Mouse (Mus musculus) colon, adult 2 months (tissue): ENCODE results near the gene Gm10382. TPM values are rescaled to one million over a fixed set of nuclear protein-coding genes. Genes with fewer than 3 reads are reported as not detected.

Experiments
- polyA plus RNA-seq: library from polyadenylated mRNA; depleted of rRNA; stranded (reverse); fragments of >200 nt; gene quantifications from 2 replicates; pipeline ENCODE4 v1.2.3, GENCODE M21; 2012; rRNA removed

Gm10382 gene
- polyA plus RNA-seq, result 0.09 and 0.33 TPM in 2 replicates

GRCm38 (mm10) chr5:125389131-125389578, at the start of gene Gm10382:
Gm10382 (plus strand) TSS chr5:125389322.

DNA sequence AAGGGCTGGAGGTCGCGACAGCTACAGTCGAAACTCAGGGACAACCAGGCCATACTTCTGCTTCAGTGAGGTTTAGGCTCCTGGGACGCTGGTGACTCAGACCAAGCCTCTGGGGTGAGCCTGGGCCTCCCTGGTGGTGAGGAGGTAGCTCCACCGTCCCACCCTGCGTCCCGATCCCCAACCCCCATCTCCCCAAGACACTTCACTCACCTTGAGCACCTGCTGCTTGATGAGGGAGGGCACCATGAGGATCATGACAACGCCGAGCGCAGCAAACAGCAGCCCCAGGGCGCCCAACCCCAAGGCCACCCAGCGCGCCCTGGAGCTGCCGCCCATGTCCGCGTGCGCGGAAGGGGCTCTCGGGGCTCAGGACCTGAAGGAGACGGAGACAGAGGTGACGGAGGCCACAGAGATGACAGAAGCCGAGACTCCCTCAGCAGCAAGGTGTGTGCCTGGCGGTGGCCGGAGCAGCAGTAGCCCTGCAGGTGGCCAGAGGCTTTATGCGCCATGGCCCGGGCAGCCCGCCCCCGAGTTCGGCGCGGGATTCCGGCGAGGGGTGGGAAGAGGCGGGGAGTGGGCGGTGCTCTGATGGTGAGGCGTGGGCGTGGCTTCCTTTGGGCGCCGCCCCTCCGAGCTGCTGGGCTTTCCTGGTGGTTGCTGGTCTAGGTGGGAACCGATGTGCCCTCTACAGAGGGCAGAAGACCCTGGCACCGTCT, 48.4 kb upstream of the Gm10382 start, which contains the start of gene Scarb1:
Gene Scarb1 (minus strand): TSS at position 548 of the 716 bp plus-strand sequence.

DNA sequence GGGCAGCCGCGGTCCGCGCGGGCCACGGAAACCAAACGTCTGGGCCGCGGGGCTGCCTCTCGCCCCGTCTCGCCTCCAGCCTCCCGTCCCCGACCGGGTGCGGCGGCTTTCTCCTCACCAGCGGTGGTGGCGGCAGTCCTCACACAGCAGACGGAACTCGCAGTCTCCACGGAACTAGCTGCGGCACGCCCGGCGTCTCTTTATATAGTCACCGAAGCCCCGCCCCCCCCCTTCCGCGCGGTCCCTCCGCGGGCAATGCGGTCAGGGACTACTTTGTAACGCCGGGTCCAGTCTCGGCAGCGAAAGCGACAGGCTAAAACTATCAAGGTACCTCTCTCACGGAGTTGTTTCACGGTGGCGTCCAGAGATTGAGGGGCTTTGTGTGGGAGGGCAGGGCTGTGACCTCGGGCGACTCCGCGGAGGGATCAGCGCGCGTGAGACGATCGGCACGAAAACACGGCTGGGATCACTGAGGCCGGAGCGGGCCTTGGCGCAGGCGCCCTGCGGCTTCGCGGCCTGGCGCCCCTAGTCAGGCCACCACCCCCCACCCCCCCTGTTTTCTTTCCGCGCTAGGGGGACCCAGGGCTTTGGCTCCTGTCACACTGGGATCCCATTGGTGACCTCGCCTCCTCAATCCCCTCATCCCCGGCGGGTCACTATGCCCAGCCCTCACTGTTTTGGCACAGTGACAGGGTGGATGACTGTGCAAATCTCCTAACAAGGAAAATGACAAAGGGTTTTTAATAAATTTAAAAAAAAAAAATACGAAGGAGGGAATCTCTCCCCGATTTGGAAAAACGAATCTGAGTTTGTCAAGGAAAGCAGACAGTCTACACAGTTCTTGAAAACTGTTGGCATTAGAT, 688 bp downstream of the Gm10382 start, which contains the start of gene Ubc:
Gene Ubc (minus strand): TSS at position 624 of the 863 bp plus-strand sequence.

DNA sequence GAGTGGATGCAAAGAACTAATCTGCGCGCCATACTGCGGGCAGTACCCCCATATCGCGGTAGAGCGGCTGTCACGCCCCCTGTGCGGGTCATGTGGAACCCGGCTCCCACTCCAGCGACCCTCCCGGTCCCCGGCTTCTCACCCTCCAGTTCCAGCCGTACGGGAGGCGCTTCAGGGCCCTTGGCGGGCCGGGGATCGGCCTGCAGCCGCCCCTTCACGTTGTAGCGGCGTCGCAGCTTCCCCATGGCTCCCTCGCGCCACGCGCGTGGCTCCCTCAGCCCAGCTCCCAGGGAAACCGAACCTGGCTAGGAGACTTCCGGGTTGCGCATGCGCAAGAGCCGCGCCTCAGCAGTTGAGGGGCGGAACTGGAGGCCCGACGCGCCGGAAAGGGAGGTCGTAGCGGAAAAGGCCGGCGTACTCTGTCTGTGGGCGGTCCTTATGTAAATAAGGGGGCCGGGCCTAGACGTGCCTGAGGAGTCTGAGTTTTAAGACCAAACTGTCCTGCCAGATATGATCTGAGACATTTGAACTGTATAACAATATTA, 44.7 kb downstream of the Gm10382 start, which contains the start of gene Dhx37:
Gene Dhx37 (minus strand): TSS at position 329 of the 545 bp plus-strand sequence.

Other genes with a start within 250 kb of the Gm10382 start
- gene Ncor2, start 210.1 kb upstream of the Gm10382 start, polyA plus RNA-seq, result 37.9 and 59.6 TPM in 2 replicates
- gene Scarb1, start 48.2 kb upstream of the Gm10382 start, polyA plus RNA-seq, result 46.3 and 55.8 TPM in 2 replicates
- gene Ubc, start 880 bp downstream of the Gm10382 start, polyA plus RNA-seq, result 951 and 1,012 TPM in 2 replicates
- gene Dhx37, start 44.8 kb downstream of the Gm10382 start, polyA plus RNA-seq, result 9.4 and 10.9 TPM in 2 replicates
- gene Bri3bp, start 52.2 kb downstream of the Gm10382 start, polyA plus RNA-seq, result 8.9 and 11.0 TPM in 2 replicates
- gene Aacs, start 86.5 kb downstream of the Gm10382 start, polyA plus RNA-seq, result 103 and 112 TPM in 2 replicates
- 0.07 TPM in 2 replicates for gene Tmem132b, start 142.5 kb downstream of the Gm10382 start, polyA plus RNA-seq